Mouse (Mus musculus) forebrain, embryonic 11.5 days (tissue): ENCODE measurements at regions not wholly inside any gene's neighbourhood (a gene's known extent, or its start where the extent isn't known, plus 50 kb on each side); places are given as distances from the start of the nearest gene placed in this dataset.

Experiments
- ATAC-seq: fragments of 200-750 bp; cut with Nextera tagmentation; replicated peaks from 2 replicates; pipeline ENCODE4 v1.8.0; 2017; ENCODE audit warnings: moderate TSS enrichment; ENCODE audit not compliant: low FRiP score
- DNase-seq: peaks from one replicate; pipeline ENCODE4 v3.0.0-alpha.2; 2017; ENCODE audit warnings: low spot score
- H3K27ac ChIP-seq: fragments of 300-500 bp; sonication (generic); 2 replicates; pipeline ENCODE4 v1.5.1; 2014; ENCODE audit warnings: low read depth, low read length
- H3K27me3 ChIP-seq: fragments of 300-500 bp; sonication (generic); 2 replicates; pipeline ENCODE4 v1.6.1; 2014; ENCODE audit warnings: mild to moderate bottlenecking, low read length, mixed read lengths; ENCODE audit not compliant: control insufficient read depth, insufficient read depth
- H3K36me3 ChIP-seq: fragments of 300-500 bp; sonication (generic); 2 replicates; pipeline ENCODE4 v1.6.1; 2014; ENCODE audit warnings: mild to moderate bottlenecking, low read length, moderate library complexity, mixed read lengths; ENCODE audit not compliant: control insufficient read depth, insufficient read depth
- H3K4me1 ChIP-seq: fragments of 300-500 bp; sonication (generic); replicated peaks from 2 replicates; pipeline ENCODE4 v1.6.1; 2014; ENCODE audit warnings: low read length, mixed read lengths; ENCODE audit not compliant: control insufficient read depth, insufficient read depth
- H3K4me2 ChIP-seq: fragments of 300-500 bp; sonication (generic); 2 replicates; pipeline ENCODE4 v1.6.1; 2014; ENCODE audit warnings: low read depth, mild to moderate bottlenecking, low read length, moderate library complexity, mixed read lengths; ENCODE audit not compliant: severe bottlenecking
- H3K4me3 ChIP-seq: fragments of 300-500 bp; sonication (generic); 2 replicates; pipeline ENCODE4 v1.5.1; 2014; ENCODE audit warnings: low read depth, low read length
- H3K9ac ChIP-seq: fragments of 300-500 bp; sonication (generic); 2 replicates; pipeline ENCODE4 v1.6.1; 2014; ENCODE audit warnings: low read length
- H3K9me3 ChIP-seq: fragments of 300-500 bp; sonication (generic); 2 replicates; pipeline ENCODE4 v1.6.1; 2016; ENCODE audit warnings: low read length, mixed read lengths; ENCODE audit not compliant: control insufficient read depth
- WGBS: fragments of 180-500 bp; shearing (Covaris S2); extraction: QIAGEN DNeasy Blood & Tissue Kit; methylation state at CpG from one replicate; pipeline ENCODE4 v1.1.7; 2014; 5-methylcytosine and 5-hydroxymethylcytosine counted together

GRCm38 (mm10) chr15:31979961-31980360 is 197.1 kb upstream of the Tas2r119 start:
- no peak overlapping the region for H3K27ac ChIP-seq
- no peak overlapping the region for H3K4me2 ChIP-seq
- H3K9me3 ChIP-seq: no peaks in the 10 kb centered on the region
- no peaks in the 10 kb centered on the region for H3K4me1 ChIP-seq
- ATAC-seq: no peak
- H3K4me3 ChIP-seq: no peak overlapping the region
- H3K36me3 ChIP-seq: no peaks in the 10 kb centered on the region
- no peak for DNase-seq
- no peaks in the 10 kb centered on the region for H3K27me3 ChIP-seq
- WGBS: 48% methylated on average over 7 of the region's 7 CpGs
- no peak overlapping the region for H3K9ac ChIP-seq

GRCm38 (mm10) chr15:31980791-31981190 is 196.3 kb upstream of the Tas2r119 start:
- Histone ChIP-seq H3K27me3 (no peaks in the 10 kb centered on the region), H3K4me3 (no peak overlapping the region), H3K9me3 (no peaks in the 10 kb centered on the region), H3K9ac (no peak overlapping the region), H3K4me2 (no peak overlapping the region), H3K4me1 (no peaks in the 10 kb centered on the region), H3K36me3 (no peaks in the 10 kb centered on the region), H3K27ac (no peak overlapping the region)
- WGBS: 97% methylated on average over 1 of the region's 1 CpGs
- DNase-seq (no peak), ATAC-seq (no peak)

GRCm38 (mm10) chr15:31987291-31987690 is 189.8 kb upstream of the Tas2r119 start:
- no peak for DNase-seq
- Histone ChIP-seq H3K27me3 (no peaks in the 10 kb centered on the region), H3K9me3 (no peaks in the 10 kb centered on the region), H3K27ac (no peak overlapping the region), H3K4me2 (no peak overlapping the region), H3K36me3 (no peaks in the 10 kb centered on the region), H3K9ac (no peak overlapping the region), H3K4me3 (no peak overlapping the region), H3K4me1 (no peaks in the 10 kb centered on the region)
- ATAC-seq: no peak
- WGBS: 82% methylated on average over 3 of the region's 3 CpGs

- Histone ChIP-seq H3K4me2 (no peak overlapping the region), H3K27me3 (no peaks in the 10 kb centered on the region), H3K4me1 (no peaks in the 10 kb centered on the region), H3K27ac (no peak overlapping the region), H3K9me3 (no peaks in the 10 kb centered on the region), H3K36me3 (no peaks in the 10 kb centered on the region), H3K9ac (no peak overlapping the region), H3K4me3 (no peak overlapping the region)
- DNase-seq (no peak), ATAC-seq (no peak)
- WGBS: 87% methylated on average over 2 of the region's 2 CpGs
These were observed 188.0 kb upstream of the Tas2r119 start for GRCm38 (mm10) chr15:31989093-31989492.

- ATAC-seq (no peak), DNase-seq (no peak)
- no peak overlapping the region for H3K4me3 ChIP-seq
- no peaks in the 10 kb centered on the region for H3K36me3 ChIP-seq
- no peaks in the 10 kb centered on the region for H3K4me1 ChIP-seq
- H3K9ac ChIP-seq: no peak overlapping the region
- H3K9me3 ChIP-seq: no peaks in the 10 kb centered on the region
- H3K4me2 ChIP-seq: no peak overlapping the region
- no peaks in the 10 kb centered on the region for H3K27me3 ChIP-seq
- no peak overlapping the region for H3K27ac ChIP-seq
- WGBS: 57% methylated on average over 6 of the region's 6 CpGs
These were observed 187.3 kb upstream of the Tas2r119 start for GRCm38 (mm10) chr15:31989593-31990290.

GRCm38 (mm10) chr15:31997996-31998395 is 179.1 kb upstream of the Tas2r119 start:
- Histone ChIP-seq H3K9me3 (no peaks in the 10 kb centered on the region), H3K4me2 (no peak overlapping the region), H3K9ac (no peak overlapping the region), H3K4me3 (no peak overlapping the region), H3K4me1 (peaks cover 5% of the 10 kb centered on the region; the same call in 1 of the 2 replicates), H3K27ac (no peak overlapping the region), H3K36me3 (no peaks in the 10 kb centered on the region), H3K27me3 (no peaks in the 10 kb centered on the region)
- DNase-seq (no peak), ATAC-seq (no peak)
- 91% methylated on average over 2 of the region's 2 CpGs for WGBS

- no peak for ATAC-seq
- H3K4me1 ChIP-seq: peaks cover 9% of the 10 kb centered on the region; the same call in 1 of the 2 replicates
These were observed 177.5 kb upstream of the Tas2r119 start for GRCm38 (mm10) chr15:31999553-31999952.

GRCm38 (mm10) chr15:32002950-32003422 is 174.1 kb upstream of the Tas2r119 start:
- Histone ChIP-seq H3K27ac (peak overlapping the region; percentile 78), H3K4me3 (no peak overlapping the region), H3K4me1 (peaks cover 9% of the 10 kb centered on the region; the same call in 1 of the 2 replicates), H3K9me3 (no peaks in the 10 kb centered on the region), H3K4me2 (no peak overlapping the region), H3K36me3 (no peaks in the 10 kb centered on the region), H3K27me3 (no peaks in the 10 kb centered on the region), H3K9ac (no peak overlapping the region)
- peak; percentile 92 for ATAC-seq
- DNase-seq: peak; percentile 57
- 31% methylated on average over 2 of the region's 2 CpGs for WGBS

More at GRCm38 (mm10) chr15:31999553-31999952, 177.5 kb upstream of the Tas2r119 start:
- Histone ChIP-seq H3K36me3 (no peaks in the 10 kb centered on the region), H3K4me3 (no peak overlapping the region), H3K27me3 (no peaks in the 10 kb centered on the region), H3K9me3 (no peaks in the 10 kb centered on the region), H3K4me2 (no peak overlapping the region), H3K27ac (no peak overlapping the region), H3K9ac (no peak overlapping the region)
- DNase-seq: no peak
- 80% methylated on average over 5 of the region's 5 CpGs for WGBS

- H3K27ac ChIP-seq: peak overlapping the region; percentile 78
These were observed 173.6 kb upstream of the Tas2r119 start for GRCm38 (mm10) chr15:32003489-32003888.

More at GRCm38 (mm10) chr15:32003489-32003888, 173.6 kb upstream of the Tas2r119 start:
- no peak overlapping the region for H3K4me2 ChIP-seq
- H3K4me3 ChIP-seq: no peak overlapping the region
- DNase-seq (no peak), ATAC-seq (peak; percentile 61)
- H3K9me3 ChIP-seq: no peaks in the 10 kb centered on the region
- H3K9ac ChIP-seq: no peak overlapping the region
- H3K27me3 ChIP-seq: no peaks in the 10 kb centered on the region
- no peaks in the 10 kb centered on the region for H3K36me3 ChIP-seq
- H3K4me1 ChIP-seq: peaks cover 9% of the 10 kb centered on the region; the same call in 1 of the 2 replicates
- 18% methylated on average over 5 of the region's 6 CpGs for WGBS
